Mouse (Mus musculus) forebrain, embryonic 10.5 days (tissue): ENCODE measurements around the gene Cbln4. TPM values are rescaled to one million over a fixed set of nuclear protein-coding genes. Genes with fewer than 3 reads are reported as not detected.

Experiments used
- DNase-seq: peaks from one replicate; pipeline ENCODE4 v3.0.0-alpha.2; 2017; ENCODE audit warnings: low spot score; ENCODE audit errors: extremely low spot score
- H3K27ac ChIP-seq: fragments of 300-500 bp; sonication (generic); 2 replicates; pipeline ENCODE4 v1.5.1; 2016; ENCODE audit warnings: mild to moderate bottlenecking
- H3K27me3 ChIP-seq: fragments of 300-500 bp; sonication (generic); 2 replicates; pipeline ENCODE4 v1.6.1; 2016; ENCODE audit warnings: mild to moderate bottlenecking; ENCODE audit not compliant: poor library complexity, severe bottlenecking
- H3K36me3 ChIP-seq: fragments of 300-500 bp; sonication (generic); replicated peaks from 2 replicates; pipeline ENCODE4 v1.6.1; 2016; ENCODE audit warnings: mild to moderate bottlenecking, moderate library complexity
- H3K4me1 ChIP-seq: fragments of 300-500 bp; sonication (generic); 2 replicates; pipeline ENCODE4 v1.6.1; 2016
- H3K4me3 ChIP-seq: fragments of 300-500 bp; sonication (generic); 2 replicates; pipeline ENCODE4 v1.5.1; 2016; ENCODE audit warnings: mild to moderate bottlenecking, moderate library complexity
- H3K9me3 ChIP-seq: fragments of 300-500 bp; sonication (generic); 2 replicates; pipeline ENCODE4 v1.6.1; 2016; ENCODE audit warnings: mild to moderate bottlenecking, moderate library complexity
- WGBS: fragments of 180-500 bp; shearing (Covaris S2); methylation state at CpG from one replicate; pipeline ENCODE4 v1.1.7; 2016; 5-methylcytosine and 5-hydroxymethylcytosine counted together
- polyA plus RNA-seq: library from polyadenylated mRNA; unstranded; fragments of >200 nt; fragmentation: Nextera tagmentation; extraction: Ambion mirVana; gene quantifications from 2 replicates; pipeline ENCODE4 v1.2.1, GENCODE M21; 2016

Gene Cbln4
- 0.12 and 0.26 TPM in 2 replicates for polyA plus RNA-seq

GRCm38 (mm10) chr2:172043235-172043610, at the start of gene Cbln4:
Gene Cbln4 (minus strand): TSS chr2:172043466.
- DNase-seq = peak; percentile 28
- peaks cover 37% of the 10 kb centered on the region for H3K4me1 ChIP-seq
- no peak within 1 kb of the TSS for H3K27ac ChIP-seq
- H3K4me3 ChIP-seq = peak within 1 kb of the TSS; percentile 53
- no peaks in the 10 kb centered on the region for H3K9me3 ChIP-seq
- peaks cover 61% of the 10 kb centered on the region for H3K27me3 ChIP-seq
- 2% methylated on average over 23 of the region's 23 CpGs for WGBS
- H3K36me3 ChIP-seq = no peaks in the 10 kb centered on the region

GRCm38 (mm10) chr2:172078596-172078995, 35.3 kb upstream of the Cbln4 start:
- Histone ChIP-seq H3K9me3 (no peaks in the 10 kb centered on the region), H3K4me3 (no peak overlapping the region), H3K27me3 (no peaks in the 10 kb centered on the region), H3K4me1 (no peaks in the 10 kb centered on the region), H3K36me3 (no peaks in the 10 kb centered on the region), H3K27ac (no peak overlapping the region)
- no peak for DNase-seq
- 87% methylated on average over 3 of the region's 3 CpGs for WGBS

- no peaks in the 10 kb centered on the region for H3K4me1 ChIP-seq
- no peaks in the 10 kb centered on the region for H3K9me3 ChIP-seq
- H3K36me3 ChIP-seq = no peaks in the 10 kb centered on the region
- no peak for DNase-seq
- H3K27me3 ChIP-seq = no peaks in the 10 kb centered on the region
- no peak overlapping the region for H3K4me3 ChIP-seq
- WGBS = 90% methylated on average over 5 of the region's 5 CpGs
- H3K27ac ChIP-seq = no peak overlapping the region
Measured at GRCm38 (mm10) chr2:172076295-172076694, 33.0 kb upstream of the Cbln4 start.

GRCm38 (mm10) chr2:172062876-172063275, 19.6 kb upstream of the Cbln4 start:
- WGBS = 90% methylated on average over 7 of the region's 7 CpGs
- Histone ChIP-seq H3K4me1 (no peaks in the 10 kb centered on the region), H3K27ac (no peak overlapping the region)

GRCm38 (mm10) chr2:172059747-172060146, 16.5 kb upstream of the Cbln4 start:
- H3K9me3 ChIP-seq = no peaks in the 10 kb centered on the region
- 59% methylated on average over 3 of the region's 3 CpGs for WGBS
- H3K36me3 ChIP-seq = no peaks in the 10 kb centered on the region
- H3K4me1 ChIP-seq = no peaks in the 10 kb centered on the region
- no peaks in the 10 kb centered on the region for H3K27me3 ChIP-seq
- DNase-seq = no peak
- H3K27ac ChIP-seq = no peak overlapping the region
- no peak overlapping the region for H3K4me3 ChIP-seq

More at GRCm38 (mm10) chr2:172062876-172063275, 19.6 kb upstream of the Cbln4 start:
- H3K4me3 ChIP-seq = no peak overlapping the region
- H3K27me3 ChIP-seq = no peaks in the 10 kb centered on the region
- peaks cover 15% of the 10 kb centered on the region for H3K9me3 ChIP-seq
- no peaks in the 10 kb centered on the region for H3K36me3 ChIP-seq
- no peak for DNase-seq

- Histone ChIP-seq H3K4me3 (no peak overlapping the region), H3K9me3 (no peaks in the 10 kb centered on the region), H3K36me3 (no peaks in the 10 kb centered on the region), H3K4me1 (no peaks in the 10 kb centered on the region), H3K27me3 (no peaks in the 10 kb centered on the region), H3K27ac (no peak overlapping the region)
- no peak for DNase-seq
- WGBS = 77% methylated on average over 7 of the region's 7 CpGs
Measured at GRCm38 (mm10) chr2:172058936-172059665, 15.8 kb upstream of the Cbln4 start.

GRCm38 (mm10) chr2:172046002-172046401, 2.7 kb upstream of the Cbln4 start:
- Histone ChIP-seq H3K4me3 (no peak overlapping the region), H3K27me3 (peaks cover 43% of the 10 kb centered on the region), H3K36me3 (no peaks in the 10 kb centered on the region), H3K27ac (no peak overlapping the region), H3K4me1 (peaks cover 31% of the 10 kb centered on the region), H3K9me3 (no peaks in the 10 kb centered on the region)
- no peak for DNase-seq
- WGBS = 58% methylated on average over 7 of the region's 7 CpGs

GRCm38 (mm10) chr2:172042607-172043234, 545 bp downstream of the Cbln4 start:
- no peaks in the 10 kb centered on the region for H3K9me3 ChIP-seq
- H3K4me3 ChIP-seq = peak overlapping the region; percentile 53
- peaks cover 61% of the 10 kb centered on the region for H3K27me3 ChIP-seq
- no peaks in the 10 kb centered on the region for H3K36me3 ChIP-seq
- peaks cover 37% of the 10 kb centered on the region for H3K4me1 ChIP-seq
- no peak overlapping the region for H3K27ac ChIP-seq
- DNase-seq = peak; percentile 24
- WGBS = under 1% methylated on average over 46 of the region's 46 CpGs

GRCm38 (mm10) chr2:172042125-172042524, 1.1 kb downstream of the Cbln4 start:
- WGBS = under 1% methylated on average over 34 of the region's 34 CpGs
- H3K4me3 ChIP-seq = peak overlapping the region; percentile 53
- H3K9me3 ChIP-seq = no peaks in the 10 kb centered on the region
- no peak overlapping the region for H3K27ac ChIP-seq
- DNase-seq = peak; percentile 79
- H3K4me1 ChIP-seq = peaks cover 37% of the 10 kb centered on the region
- H3K36me3 ChIP-seq = no peaks in the 10 kb centered on the region
- H3K27me3 ChIP-seq = peaks cover 61% of the 10 kb centered on the region

- peaks cover 61% of the 10 kb centered on the region for H3K27me3 ChIP-seq
- no peak overlapping the region for H3K4me3 ChIP-seq
- H3K4me1 ChIP-seq = peaks cover 31% of the 10 kb centered on the region
- H3K36me3 ChIP-seq = no peaks in the 10 kb centered on the region
- H3K9me3 ChIP-seq = no peaks in the 10 kb centered on the region
- no peak overlapping the region for H3K27ac ChIP-seq
- WGBS = 58% methylated on average over 10 of the region's 10 CpGs
- DNase-seq = no peak
Measured at GRCm38 (mm10) chr2:172040859-172041258, 2.4 kb downstream of the Cbln4 start.

GRCm38 (mm10) chr2:172039601-172040000, 3.7 kb downstream of the Cbln4 start:
- Histone ChIP-seq H3K27me3 (peaks cover 54% of the 10 kb centered on the region), H3K27ac (no peak overlapping the region), H3K4me1 (peaks cover 30% of the 10 kb centered on the region), H3K4me3 (no peak overlapping the region), H3K9me3 (no peaks in the 10 kb centered on the region), H3K36me3 (no peaks in the 10 kb centered on the region)
- 91% methylated on average over 5 of the region's 5 CpGs for WGBS
- no peak for DNase-seq

GRCm38 (mm10) chr2:172034281-172034680, 9.0 kb downstream of the Cbln4 start:
- Histone ChIP-seq H3K27me3 (peaks cover 1% of the 10 kb centered on the region; the same call in 1 of the 2 replicates), H3K4me3 (no peak overlapping the region), H3K36me3 (no peaks in the 10 kb centered on the region), H3K27ac (no peak overlapping the region), H3K9me3 (no peaks in the 10 kb centered on the region), H3K4me1 (0 out of 2 replicates have a peak, but pooled peaks cover 4% of the 10 kb centered on the region)
- 41% methylated on average over 5 of the region's 5 CpGs for WGBS
- DNase-seq = no peak

- WGBS = 50% methylated on average over 12 of the region's 12 CpGs
- H3K4me3 ChIP-seq = no peak overlapping the region
- no peaks in the 10 kb centered on the region for H3K27me3 ChIP-seq
- peaks cover 10% of the 10 kb centered on the region for H3K4me1 ChIP-seq
- peak; percentile 46 for DNase-seq
- H3K36me3 ChIP-seq = no peaks in the 10 kb centered on the region
- H3K9me3 ChIP-seq = no peaks in the 10 kb centered on the region; the same call in 1 of the 2 replicates
- H3K27ac ChIP-seq = no peak overlapping the region
Measured at GRCm38 (mm10) chr2:172025459-172026130, 17.7 kb downstream of the Cbln4 start.
